Mouse (Mus musculus) gastrocnemius, postnatal 10 days (tissue): ENCODE results near the gene Notch2. TPM values are rescaled to one million over a fixed set of nuclear protein-coding genes. Genes with fewer than 3 reads are reported as not detected.

Experiments used
- DNase-seq: peaks from one replicate; pipeline ENCODE4 v3.0.0; 2021; ENCODE audit warnings: mixed read lengths
- long read RNA-seq, 2 experiments: library from polyadenylated mRNA; stranded (forward); transcript quantifications; one replicate each; pipeline ENCODE4 v2.0.0; 2021
- total RNA-seq, 2 experiments: library from RNA; stranded (reverse); gene quantifications; 2 replicates each; pipeline ENCODE4 v1.2.3; 2021

The Notch2 gene
- total RNA-seq: 10 to 100 TPM; 32.0 to 42.1 TPM
- long read RNA-seq, experiment 1, partial matches to known transcripts: 0 of 2 reads
- long read RNA-seq, experiment 1, other reads (novel, unspliced or antisense): 2 of 2 reads
- long read RNA-seq, experiment 2, partial matches to known transcripts: 1 of 4 reads
- long read RNA-seq, experiment 2, other reads (novel, unspliced or antisense): 3 of 4 reads

DNA sequence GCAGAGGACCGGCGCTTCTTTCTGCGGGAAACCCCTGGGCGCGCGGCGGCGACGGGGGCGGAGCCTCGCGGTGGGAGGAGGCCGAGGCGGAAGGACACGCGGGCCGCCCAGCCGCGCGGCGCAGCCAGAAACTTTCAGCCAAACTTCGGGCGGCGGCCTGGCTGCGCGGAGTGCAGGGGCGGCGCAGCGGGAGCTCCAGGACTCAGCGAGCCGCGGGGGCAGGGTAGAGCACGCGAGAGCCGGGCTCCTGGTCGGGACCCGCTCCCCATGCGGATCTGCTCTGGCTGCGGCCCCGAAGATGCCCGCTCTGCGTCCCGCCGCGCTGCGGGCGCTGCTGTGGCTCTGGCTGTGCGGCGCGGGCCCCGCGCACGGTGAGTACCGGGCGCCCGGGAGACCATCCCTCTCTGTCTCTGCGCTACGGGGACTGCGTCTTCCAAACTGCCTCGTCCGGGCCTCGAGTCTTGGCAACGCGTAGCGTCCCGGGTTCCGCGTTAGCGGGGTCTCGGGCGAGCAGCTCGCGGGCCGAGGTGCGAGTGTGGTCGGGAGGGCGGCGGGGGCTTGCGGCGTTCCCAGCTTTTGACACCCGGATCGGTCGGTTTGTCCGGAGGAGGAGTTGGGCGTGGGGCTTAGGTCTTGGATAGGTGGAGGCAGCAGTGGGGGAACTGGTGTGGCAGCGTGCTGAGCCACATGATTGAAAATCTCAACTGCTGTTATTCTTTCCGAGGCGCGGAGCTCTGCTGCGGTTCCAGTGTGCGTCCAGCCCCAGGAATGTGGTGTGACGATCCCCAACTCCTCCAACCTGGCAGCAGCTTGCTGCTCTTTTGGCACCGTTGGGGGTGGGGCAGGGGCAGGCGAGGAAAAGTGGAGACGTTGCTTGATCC is at the start of gene Notch2:
Gene Notch2 (plus strand): TSS at position 127 of the 881 bp plus-strand sequence.
- peak; percentile 97 for DNase-seq

DNA sequence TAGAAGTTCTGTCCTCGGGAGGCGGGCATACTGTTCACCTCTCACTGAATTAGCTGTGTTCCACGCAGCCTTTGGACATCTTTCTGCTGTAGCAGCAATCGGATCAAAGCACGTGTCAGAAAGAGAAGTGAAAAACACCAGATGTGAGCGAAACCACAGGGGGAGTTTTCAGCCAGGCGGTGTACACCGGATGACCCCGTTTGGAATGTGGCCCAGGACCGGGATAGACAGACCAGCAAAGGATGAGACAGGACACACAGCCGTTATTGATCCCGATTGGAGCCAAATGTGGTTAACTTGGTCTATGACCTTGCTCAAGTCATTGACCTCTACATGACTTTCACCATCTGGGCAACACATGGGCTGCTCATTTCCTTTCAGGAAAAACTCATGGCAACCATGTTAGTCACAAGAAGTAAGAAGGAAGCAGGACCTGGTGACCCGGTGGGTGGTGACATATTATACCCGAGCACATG is 48.4 kb upstream of the Notch2 start:
- DNase-seq: peak; percentile 39

DNA sequence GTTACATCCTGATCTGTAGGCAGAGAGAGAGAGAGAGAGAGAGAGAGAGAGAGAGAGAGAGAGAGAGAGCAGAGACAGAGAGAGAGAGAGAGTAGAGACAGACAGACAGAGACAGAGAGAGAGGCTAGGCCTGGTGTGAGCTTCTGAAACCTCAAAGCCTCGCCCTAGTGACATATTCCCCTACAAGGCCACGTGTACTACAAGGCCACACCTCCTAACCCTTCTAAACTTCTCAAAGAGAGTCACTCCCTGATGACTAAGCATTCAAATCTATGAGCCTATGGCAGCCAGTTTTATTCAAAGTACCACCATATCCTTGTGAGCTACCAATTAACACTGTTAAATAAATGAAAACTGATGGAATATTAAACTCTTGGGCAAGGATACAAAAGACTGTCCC is 45.7 kb upstream of the Notch2 start:
- DNase-seq: no peak

DNA sequence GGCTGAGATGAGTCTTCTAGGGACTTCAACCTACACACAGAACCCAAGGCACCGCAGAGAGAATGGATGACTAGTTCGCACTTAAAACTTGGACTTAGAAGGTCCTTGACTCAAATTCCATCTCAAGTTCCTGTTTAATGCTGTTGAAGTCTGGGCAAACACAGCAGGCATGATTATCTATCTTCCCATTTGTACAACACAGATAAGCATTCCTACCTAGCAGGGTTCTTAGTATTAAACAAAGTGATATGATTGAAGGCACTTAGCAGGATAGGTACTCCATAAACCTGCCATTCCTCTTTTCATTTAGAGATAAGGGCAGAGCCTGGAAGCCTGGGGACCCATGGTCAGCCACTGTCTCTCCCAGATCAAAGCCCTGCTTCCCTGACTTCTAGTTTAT is 45.1 kb upstream of the Notch2 start:
- DNase-seq: no peak

DNA sequence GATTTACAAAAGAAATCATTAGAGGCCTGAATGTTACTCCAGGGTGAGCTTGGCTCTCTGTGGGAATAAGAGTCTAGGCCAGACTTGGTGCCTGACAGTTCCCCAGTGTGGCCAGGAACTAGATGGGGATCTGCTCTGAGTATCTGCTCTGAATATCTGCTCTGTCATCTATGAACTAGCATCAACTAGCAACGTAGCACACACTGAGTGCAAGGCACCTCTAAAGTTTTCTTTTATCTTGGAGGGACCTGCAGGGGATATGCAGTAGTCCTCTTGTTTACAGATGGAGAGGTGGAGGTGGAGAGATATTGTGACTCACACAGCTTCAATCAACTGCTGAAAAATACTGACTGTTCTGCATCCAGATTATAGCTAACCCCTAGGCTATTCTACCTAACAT is 44.3 kb upstream of the Notch2 start:
- no peak for DNase-seq

DNA sequence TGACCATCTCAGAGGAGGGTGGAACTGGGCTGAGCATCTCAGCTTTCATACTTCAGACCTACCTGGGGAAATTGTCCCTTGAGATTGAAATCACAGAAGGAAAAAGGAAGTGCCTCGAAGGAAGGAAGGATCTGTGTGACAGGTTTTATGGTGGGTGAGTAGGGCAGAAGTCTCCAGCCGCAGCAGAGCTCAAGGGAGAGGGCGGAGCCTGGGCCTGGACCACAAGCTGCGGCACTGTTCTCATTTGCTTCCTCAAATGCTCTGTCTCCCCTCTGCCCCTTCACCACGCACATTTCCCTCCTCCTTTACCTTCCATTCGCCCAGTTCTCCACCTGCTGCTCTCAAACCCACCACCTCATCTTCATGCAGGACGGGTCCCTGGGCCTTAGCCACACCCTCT is 42.2 kb upstream of the Notch2 start:
- DNase-seq: no peak

DNA sequence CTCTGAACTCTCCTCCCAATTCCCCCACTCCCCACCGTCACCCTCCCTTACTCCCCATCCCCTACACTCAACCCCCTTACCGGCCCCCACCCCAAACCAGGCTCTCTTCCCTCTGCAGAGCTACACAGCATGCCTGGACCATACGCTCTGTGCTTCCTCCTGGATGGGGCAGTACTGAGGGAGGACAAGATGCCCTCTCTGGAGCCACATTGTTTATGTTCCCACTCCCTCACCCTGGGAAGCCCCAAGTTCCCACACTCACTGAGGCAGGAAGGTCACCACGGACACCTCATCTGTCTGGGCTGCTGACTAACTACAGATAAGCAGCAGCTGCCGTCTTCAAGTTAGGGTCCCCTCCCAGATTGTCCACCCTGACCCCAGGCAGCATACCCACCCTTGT is 41.1 kb upstream of the Notch2 start:
- no peak for DNase-seq

DNA sequence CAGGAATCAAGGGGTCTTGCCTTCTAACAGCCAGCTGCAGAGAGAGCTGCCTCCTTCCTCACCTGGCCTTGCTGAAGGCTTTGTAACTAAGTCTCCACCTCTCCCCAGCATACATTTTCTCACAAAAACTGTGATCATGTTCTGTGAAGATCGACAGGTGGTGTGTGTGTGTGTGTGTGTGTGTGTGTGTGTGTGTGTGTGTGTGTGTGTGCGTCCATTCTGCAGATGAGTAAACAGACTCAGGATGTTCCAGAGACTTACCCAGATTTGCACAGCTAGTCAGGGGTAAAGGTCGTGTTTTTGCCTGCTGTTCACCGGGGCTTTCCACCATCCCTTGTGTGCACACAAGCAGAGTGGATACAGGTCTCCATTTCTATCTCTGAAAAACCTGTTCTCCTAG is 40.6 kb upstream of the Notch2 start:
- no peak for DNase-seq

DNA sequence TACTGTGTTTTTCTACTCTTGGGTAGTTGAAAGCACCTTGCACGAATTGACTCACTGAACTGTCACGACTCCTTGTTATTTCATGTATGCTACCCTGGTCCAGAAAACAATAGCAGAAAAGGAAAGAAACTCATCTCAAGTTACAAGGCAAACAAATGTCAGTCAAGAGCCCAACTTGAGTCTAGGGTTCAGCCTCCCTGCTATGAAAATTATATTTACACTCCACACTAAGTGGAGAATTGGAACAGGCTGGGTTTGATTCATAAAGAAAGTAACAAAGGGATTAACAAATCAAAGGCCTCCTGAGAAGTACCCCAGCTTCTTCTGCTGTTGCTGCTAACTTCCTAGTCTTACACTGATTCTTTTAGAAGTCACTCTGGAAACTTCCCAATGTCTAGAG is 40.0 kb upstream of the Notch2 start:
- DNase-seq: no peak

DNA sequence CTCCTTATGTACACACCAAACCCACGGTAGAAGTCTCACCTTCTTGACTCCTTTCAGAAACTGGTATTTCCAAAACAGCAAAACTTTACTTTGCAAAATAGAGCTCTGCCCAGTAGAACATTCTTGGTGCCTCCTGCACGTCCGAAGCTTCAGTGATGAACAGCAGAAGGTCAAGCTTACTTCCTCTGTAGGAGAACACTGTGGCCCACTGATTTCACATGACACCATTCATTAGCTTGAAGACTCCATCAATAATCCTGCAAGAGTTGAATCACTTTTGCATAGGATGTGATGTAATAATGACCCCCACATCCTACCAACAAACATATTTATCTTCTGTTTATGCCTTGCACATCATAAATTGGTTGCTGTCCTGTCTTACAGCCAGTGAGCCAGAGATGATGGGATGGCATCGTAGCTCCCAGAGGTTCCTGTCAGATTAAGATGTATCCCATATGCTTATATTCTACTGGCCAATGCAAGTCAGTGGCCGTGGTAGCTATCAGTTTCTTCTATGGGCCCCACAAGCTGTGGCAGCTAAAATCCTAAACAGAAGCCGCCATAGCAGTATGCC is 39.0 kb upstream of the Notch2 start:
- DNase-seq: no peak

DNA sequence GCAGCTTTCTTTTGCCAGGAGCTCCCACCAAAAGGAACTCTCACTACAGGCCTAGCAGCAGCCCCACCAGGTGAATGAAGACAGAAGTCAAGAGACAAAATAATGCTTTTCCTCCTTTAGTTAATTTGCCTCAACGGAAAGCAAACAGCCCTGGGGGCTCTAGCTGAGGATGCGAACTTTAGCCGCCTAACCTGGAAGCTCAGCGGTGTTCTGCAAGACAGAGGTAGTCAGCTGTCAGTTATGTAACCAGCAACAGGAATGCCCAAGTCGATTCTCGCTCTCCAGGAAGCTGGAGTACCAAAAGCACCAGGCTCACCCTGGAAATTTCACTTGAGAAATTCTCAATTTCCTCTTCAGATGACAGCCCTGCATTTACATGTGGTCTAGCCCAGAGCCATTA is 36.6 kb upstream of the Notch2 start:
- no peak for DNase-seq

DNA sequence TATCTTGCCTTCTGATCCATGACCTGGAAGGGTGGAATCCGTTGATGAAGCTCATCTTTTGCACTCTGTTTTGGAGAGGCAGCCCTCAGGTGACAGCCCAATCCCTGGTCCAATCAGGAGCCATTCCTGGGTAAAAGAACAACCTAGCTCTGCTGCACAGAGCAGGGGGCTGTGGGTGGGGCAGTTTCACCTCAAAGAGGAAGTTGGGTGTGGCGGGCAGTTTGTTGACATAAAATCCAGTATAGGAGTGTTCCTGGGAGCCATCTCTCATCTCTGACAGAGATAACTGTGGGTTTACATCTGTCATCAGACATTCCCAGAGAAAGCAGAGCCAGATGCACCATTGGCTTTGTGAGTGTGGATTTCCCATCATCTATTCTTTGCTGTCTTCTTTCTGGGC is 34.6 kb upstream of the Notch2 start:
- no peak for DNase-seq

DNA sequence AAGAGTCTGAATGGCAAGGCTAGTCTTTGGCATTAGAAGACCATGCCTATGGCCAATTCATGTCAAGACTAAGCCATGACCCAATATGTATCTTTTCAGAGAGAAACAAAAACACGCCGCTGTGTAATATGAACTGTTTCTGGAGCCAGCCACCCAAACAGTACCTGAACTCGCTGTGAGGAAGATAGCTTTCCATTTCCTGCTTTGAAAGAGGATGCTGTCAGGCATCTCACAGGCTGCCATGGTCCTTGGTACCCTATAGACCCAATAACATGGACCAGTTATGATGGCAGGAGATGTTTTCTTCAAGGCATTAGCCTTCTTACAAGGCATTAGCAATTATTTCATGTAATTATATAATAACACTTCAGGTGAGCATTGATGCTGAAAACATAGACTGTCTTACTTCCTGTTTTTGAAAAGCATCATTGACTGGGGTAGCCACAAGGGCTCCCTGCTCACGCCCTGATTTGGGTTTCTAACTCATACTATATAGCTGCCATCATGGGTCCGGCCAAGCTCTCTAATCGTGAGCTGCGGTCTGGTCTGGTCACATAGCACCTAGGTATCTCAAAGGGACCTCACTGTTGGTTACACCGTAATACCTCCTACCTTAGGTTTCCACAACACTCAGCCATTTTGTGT is 32.5 kb upstream of the Notch2 start:
- no peak for DNase-seq

DNA sequence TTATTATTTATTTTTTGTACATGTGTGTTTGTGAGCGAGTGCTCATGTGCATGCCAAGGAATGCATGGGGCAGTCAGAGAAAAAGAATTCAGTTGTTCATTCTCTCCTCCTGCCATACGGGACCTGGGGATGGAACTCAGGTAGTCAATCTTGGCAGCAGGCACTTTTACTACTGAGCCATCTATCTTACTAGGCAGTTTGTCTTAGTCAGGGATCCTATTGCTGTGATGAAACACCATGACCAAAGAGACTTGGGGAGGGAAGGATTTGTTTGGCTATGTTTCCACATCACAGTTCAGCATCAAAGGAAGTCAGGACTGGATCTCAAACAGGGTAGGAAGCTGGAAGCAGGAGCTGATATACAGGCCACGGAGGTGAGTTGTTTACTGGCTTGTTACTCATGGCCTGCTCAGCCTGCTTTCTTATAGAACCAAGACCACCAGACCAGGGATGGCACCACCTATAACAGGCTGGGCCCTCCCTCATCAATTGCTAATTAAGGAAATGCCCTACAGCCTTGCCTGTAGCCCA is 31.9 kb upstream of the Notch2 start:
- DNase-seq: no peak

DNA sequence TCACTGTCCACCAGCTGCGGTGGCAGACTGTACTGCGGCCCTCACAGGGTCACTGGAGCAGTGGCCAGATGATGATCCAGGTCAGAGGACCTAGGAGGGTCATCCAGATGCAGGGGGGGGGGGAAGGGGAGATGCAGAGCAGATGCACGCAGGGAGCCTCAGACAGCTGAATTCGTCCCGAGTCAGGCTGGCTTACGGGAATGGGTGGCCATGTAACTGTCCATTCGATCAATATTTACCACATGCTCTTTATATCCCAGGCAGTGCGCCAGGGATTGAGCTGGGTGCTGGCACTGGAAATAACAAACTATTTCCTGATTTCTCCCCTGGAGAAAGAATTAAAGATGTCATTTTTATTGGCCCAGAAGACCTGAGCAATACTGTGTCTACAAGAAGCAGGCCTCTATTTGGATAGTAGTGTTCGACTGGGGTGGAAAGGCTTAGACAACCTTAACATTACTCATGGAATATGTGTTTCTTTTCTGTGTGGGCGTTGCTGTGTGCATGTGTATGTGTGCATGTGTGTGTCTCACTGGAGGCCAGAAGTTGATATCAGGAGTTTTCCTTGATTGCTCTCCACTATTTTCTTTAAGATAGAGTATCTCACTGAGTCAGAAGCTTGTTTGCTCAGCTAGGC is 28.3 kb upstream of the Notch2 start:
- no peak for DNase-seq

DNA sequence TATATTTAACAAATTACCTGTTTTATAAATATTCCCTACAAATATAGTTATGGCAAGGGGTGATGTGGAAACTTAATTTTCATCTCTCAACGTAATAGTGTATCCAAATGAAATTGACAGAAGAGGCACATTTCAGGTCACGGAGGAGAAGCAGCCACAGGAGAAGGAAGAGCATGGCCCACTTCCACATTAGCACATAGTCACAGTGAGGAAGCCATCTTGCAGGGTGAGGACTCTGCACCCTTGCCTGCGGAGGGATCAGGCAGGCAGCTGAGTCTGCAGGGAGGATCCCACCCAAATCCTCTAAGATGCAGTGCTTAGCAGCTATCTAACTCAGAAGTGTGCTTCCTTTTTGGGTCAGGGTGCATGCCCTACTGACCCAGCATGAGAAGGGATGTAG is 27.6 kb upstream of the Notch2 start:
- DNase-seq: no peak

DNA sequence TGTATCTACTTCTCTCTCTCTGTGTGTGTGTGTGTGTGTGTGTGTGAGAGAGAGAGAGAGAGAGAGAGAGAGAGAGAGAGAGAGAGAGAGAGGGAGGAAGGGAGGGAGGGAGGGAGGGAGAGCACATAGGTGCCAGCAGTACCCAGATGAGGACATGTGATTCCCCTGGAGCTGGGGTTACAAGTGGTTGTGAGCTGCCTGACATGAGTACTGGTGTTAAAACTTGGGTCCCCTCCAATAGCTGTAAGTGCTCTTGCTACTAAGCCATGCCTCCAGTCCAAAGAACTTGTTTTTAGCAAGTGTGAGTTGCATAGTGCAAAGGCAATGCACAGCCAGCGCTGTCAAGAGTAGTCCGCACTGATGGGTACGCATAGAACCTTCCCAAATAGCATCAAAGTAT is 26.2 kb upstream of the Notch2 start:
- DNase-seq: no peak

DNA sequence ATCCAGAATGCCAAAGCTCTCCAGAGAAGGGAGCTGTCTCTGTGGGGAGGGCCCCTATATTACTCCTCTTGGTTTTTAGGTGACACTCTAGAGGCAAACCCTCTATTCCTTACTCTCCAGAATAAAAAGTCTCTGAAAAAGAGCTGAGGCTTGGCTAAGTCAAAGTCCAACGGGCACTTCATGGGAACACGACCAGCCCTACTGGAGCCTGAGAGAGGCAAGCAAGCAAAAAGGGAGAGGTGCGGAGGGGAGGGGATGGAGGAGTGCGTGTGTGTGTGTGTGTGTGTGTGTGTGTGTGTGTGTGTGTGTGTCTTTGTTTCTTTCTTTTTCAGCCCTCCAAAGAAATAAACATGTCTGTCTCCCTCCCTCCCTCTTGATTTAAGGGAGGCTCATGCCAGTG is 24.6 kb upstream of the Notch2 start:
- DNase-seq: no peak

DNA sequence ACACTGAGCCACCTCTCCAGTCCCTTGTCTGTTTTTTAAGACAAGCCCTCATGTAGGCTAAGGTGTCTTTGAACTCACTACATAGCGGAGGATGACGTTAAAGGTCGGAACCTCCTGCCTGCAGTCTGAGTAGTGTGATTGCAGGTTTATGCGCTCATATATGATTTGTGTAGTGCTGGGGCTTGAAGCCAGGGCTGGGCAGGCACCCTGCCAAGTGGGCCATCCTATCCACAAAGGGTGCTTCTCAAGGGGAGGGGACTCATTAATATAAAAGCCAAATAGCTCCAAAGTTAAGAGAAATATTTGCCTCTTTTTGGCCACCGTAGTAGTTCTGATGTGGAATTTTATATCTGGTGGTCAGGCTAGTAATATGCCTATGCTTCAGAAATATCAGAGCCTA is 22.8 kb upstream of the Notch2 start:
- DNase-seq: no peak

DNA sequence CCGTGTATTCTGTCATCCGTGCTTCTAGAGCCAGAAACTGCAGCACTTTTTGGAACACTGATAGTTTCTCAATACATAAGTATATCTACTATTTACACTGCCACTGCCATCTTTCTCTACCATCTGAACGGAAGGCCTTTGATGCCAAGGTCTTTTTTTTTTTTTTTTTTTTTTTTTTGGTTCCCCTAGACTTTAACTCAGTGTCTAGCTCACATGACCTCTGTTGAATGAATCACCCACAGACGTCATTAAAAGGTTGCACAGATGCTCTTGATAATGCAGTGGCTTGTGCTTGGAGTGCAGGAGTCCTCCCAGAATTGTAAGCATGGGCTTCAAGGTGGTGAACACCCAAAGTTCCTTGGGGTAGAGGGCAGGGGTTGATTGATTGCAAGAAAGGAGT is 21.0 kb upstream of the Notch2 start:
- no peak for DNase-seq

DNA sequence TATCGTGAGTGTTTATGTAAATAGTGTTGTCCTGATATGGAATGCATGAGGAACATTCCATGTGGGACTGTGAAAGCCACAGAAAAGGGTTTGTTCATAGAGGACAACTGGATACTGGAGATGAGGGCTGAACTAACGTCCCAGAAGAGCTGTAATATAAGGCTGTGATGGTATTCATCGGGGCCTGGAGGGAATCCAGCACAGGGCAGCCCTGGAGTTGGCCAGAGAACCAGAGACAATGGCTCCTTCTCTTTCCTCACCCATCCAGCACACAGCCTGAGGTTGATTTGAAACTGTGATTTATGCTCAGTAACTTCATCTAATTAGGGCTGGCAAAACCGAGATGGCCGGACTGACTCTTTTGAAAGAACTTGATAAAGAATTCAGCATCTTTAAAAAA is 20.1 kb upstream of the Notch2 start:
- DNase-seq: no peak

DNA sequence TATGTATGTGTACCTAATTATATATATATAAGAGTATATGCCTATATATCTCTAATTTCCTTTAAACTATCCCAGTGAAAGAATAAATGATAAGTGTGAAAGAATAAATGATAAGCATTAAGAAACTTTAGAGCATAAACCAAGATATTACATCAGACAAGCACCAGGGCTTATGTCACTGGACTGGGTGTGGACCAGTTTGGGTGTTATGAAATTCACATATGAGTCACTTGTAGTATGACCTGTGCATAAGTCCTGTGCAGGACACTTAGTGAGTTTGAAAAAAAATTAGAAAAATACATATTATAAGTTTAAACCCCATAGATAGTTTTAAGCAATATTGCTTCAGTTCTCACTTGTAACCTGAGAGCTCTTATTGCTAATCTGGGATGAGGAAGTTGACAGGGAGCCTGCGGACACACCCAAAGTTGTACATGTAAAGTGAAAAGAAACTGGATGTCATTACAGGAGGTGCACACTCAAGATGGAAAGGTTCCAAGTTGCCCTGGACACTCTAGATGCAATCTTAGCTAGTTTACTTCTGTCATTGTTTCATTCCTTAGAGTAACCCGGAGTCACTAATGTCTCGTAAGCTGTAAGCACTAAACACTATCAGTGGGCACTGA is 19.3 kb upstream of the Notch2 start:
- DNase-seq: no peak
